Mouse (Mus musculus): ENCODE results near the gene Nlrp4f. TPM values are rescaled to one million over a fixed set of nuclear protein-coding genes. Genes with fewer than 3 reads are reported as not detected.

Nlrp4f gene
- total and polyA plus RNA-seq, 3 experiments = 0.04 TPM; not detected in 2

- Histone ChIP-seq H3K4me1 (ENCODE audit: control insufficient read depth in 1 of 2, insufficient read depth in 2 of 2, low read length in 2 of 2) (peaks cover 0 to 10% of the 10 kb centered on the region in 2 experiments; a peak in 2 of 4 replicates), H3K27ac (ENCODE audit: control insufficient read depth, low read depth, low read length) (peak overlapping the region; percentile 66), H3K9ac (ENCODE audit: control insufficient read depth, low read depth, low read length, poor library complexity, severe bottlenecking) (peak overlapping the region; percentile 86), H3K4me3 (ENCODE audit: control insufficient read depth in 1 of 2, insufficient read depth in 1 of 2, low read depth in 2 of 2, low read length in 2 of 2) (peak overlapping the region; percentile 82 to 87), H3K9me3 (replicated peaks; ENCODE audit: insufficient read depth, low read length) (no peaks in the 10 kb centered on the region), H3K79me2 (ENCODE audit: control insufficient read depth, insufficient read depth, low read length, poor library complexity) (peaks cover 32% of the 10 kb centered on the region), H3K36me3 (ENCODE audit: control insufficient read depth in 1 of 2, insufficient read depth in 2 of 2, low read length in 2 of 2) (peaks cover 0 to 2% of the 10 kb centered on the region in 2 experiments; a peak in 2 of 4 replicates), H3K27me3 (ENCODE audit: control insufficient read depth in 1 of 2, insufficient read depth in 2 of 2, low read length in 2 of 2) (no peaks in the 10 kb centered on the region)
- TF ChIP-seq RAD21 (IDR thresholded peaks at IDR 0.05; ENCODE audit: low read depth, low read length) (no peak), MAZ (IDR thresholded peaks at IDR 0.05; ENCODE audit: low read depth, low read length) (no peak)
- no peak for DNase-seq (ENCODE audit: low read depth, low spot score)
These were observed 36.0 kb upstream of the Nlrp4f start for GRCm38 (mm10) chr13:65241627-65242318.

- H3K27ac ChIP-seq (ENCODE audit: control insufficient read depth, low read depth, low read length) = peak overlapping the region; percentile 71
- H3K79me2 ChIP-seq (ENCODE audit: control insufficient read depth, insufficient read depth, low read length, poor library complexity) = peaks cover 32% of the 10 kb centered on the region
- H3K9ac ChIP-seq (ENCODE audit: control insufficient read depth, low read depth, low read length, poor library complexity, severe bottlenecking) = peak overlapping the region; percentile 86
- H3K36me3 ChIP-seq (ENCODE audit: control insufficient read depth in 1 of 2, insufficient read depth in 2 of 2, low read length in 2 of 2) = peaks cover 0 to 2% of the 10 kb centered on the region in 2 experiments; a peak in 2 of 4 replicates
- peak; percentile 96 for DNase-seq (ENCODE audit: low read depth, low spot score)
- no peaks in the 10 kb centered on the region for H3K27me3 ChIP-seq (ENCODE audit: control insufficient read depth in 1 of 2, insufficient read depth in 2 of 2, low read length in 2 of 2)
- peak overlapping the region; percentile 82 to 87 for H3K4me3 ChIP-seq (ENCODE audit: control insufficient read depth in 1 of 2, insufficient read depth in 1 of 2, low read depth in 2 of 2, low read length in 2 of 2)
- peaks cover 0 to 10% of the 10 kb centered on the region in 2 experiments; a peak in 2 of 4 replicates for H3K4me1 ChIP-seq (ENCODE audit: control insufficient read depth in 1 of 2, insufficient read depth in 2 of 2, low read length in 2 of 2)
- H3K9me3 ChIP-seq (replicated peaks; ENCODE audit: insufficient read depth, low read length) = no peaks in the 10 kb centered on the region
- TF ChIP-seq UBTF (IDR thresholded peaks at IDR 0.05; ENCODE audit: borderline replicate concordance, insufficient read depth, low read depth, low read length) = no peak
- TF ChIP-seq POLR2AphosphoS2 (IDR thresholded peaks at IDR 0.05; ENCODE audit: low read length) = no peak; the same call in none of the 2 replicates
- no peak for TF ChIP-seq POLR2AphosphoS5 (IDR thresholded peaks at IDR 0.05; ENCODE audit: borderline replicate concordance, low read depth, low read length)
- peak; percentile 80 for TF ChIP-seq MYB (IDR thresholded peaks at IDR 0.05; ENCODE audit: low read depth, low read length)
- TF ChIP-seq GATA1 (IDR thresholded peaks at IDR 0.05; ENCODE audit: low read depth, low read length) = peak; percentile 59
- TF ChIP-seq USF1 (IDR thresholded peaks at IDR 0.05; ENCODE audit: low read depth, low read length) = no peak
- no peak for TF ChIP-seq CHD2 (IDR thresholded peaks at IDR 0.05; ENCODE audit: low read length)
- peak; percentile 63; the same call in 1 of the 2 replicates for TF ChIP-seq KAT2A (conservative IDR thresholded peaks at IDR 0.05; ENCODE audit: low read depth, low read length)
- TF ChIP-seq RAD21 (IDR thresholded peaks at IDR 0.05; ENCODE audit: low read depth, low read length) = no peak
- TF ChIP-seq EP300 (IDR thresholded peaks at IDR 0.05; ENCODE audit: low read depth in 1 of 2, low read length in 2 of 2) = no peak
- no peak for TF ChIP-seq ZMIZ1 (IDR thresholded peaks at IDR 0.05; ENCODE audit: low read depth, low read length)
- no peak for TF ChIP-seq BHLHE40 (IDR thresholded peaks at IDR 0.05; ENCODE audit: borderline replicate concordance, low read depth, low read length)
- TF ChIP-seq CTCF (IDR thresholded peaks at IDR 0.05 in 2 of 3, conservative IDR thresholded peaks at IDR 0.05 in 1 of 3; ENCODE audit: control insufficient read depth in 1 of 3, insufficient read depth in 1 of 3, low read depth in 2 of 3, low read length in 3 of 3, poor library complexity in 1 of 3, severe bottlenecking in 1 of 3) = no peak
- TF ChIP-seq ZKSCAN1 (IDR thresholded peaks at IDR 0.05; ENCODE audit: low read depth, low read length) = no peak
- no peak for TF ChIP-seq MAZ (IDR thresholded peaks at IDR 0.05; ENCODE audit: low read depth, low read length)
- no peak for TF ChIP-seq TCF12 (IDR thresholded peaks at IDR 0.05; ENCODE audit: low read depth, low read length)
- no peak for TF ChIP-seq TBP (IDR thresholded peaks at IDR 0.05; ENCODE audit: low read depth, low read length)
- peak; percentile 77 for TF ChIP-seq E2F4 (IDR thresholded peaks at IDR 0.05; ENCODE audit: borderline replicate concordance, low read depth, low read length)
- TF ChIP-seq POLR2A (IDR thresholded peaks at IDR 0.05; ENCODE audit: control insufficient read depth in 1 of 2, insufficient read depth in 1 of 2, low read depth in 1 of 2, low read length in 2 of 2, poor library complexity in 1 of 2) = peak in 1 of 2 experiments; percentile 58; a peak in 2 of 4 replicates
- peak; percentile 99 for TF ChIP-seq SIN3A (IDR thresholded peaks at IDR 0.05; ENCODE audit: low read length)
- no peak for TF ChIP-seq CHD1 (IDR thresholded peaks at IDR 0.05; ENCODE audit: low read depth, low read length)
- no peak for TF ChIP-seq ZNF384 (IDR thresholded peaks at IDR 0.05; ENCODE audit: low read depth, low read length)
- TF ChIP-seq MAX (IDR thresholded peaks at IDR 0.05; ENCODE audit: low read length) = peak; percentile 87
- TF ChIP-seq ETS1 (IDR thresholded peaks at IDR 0.05; ENCODE audit: low read depth, low read length) = peak; percentile 60; the same call in 1 of the 2 replicates
- TF ChIP-seq SMC3 (IDR thresholded peaks at IDR 0.05; ENCODE audit: low read depth, low read length) = no peak
- TF ChIP-seq NELFE (IDR thresholded peaks at IDR 0.05; ENCODE audit: low read depth, low read length) = peak; percentile 51
- TF ChIP-seq GABPA (IDR thresholded peaks at IDR 0.05; ENCODE audit: low read depth, low read length) = no peak
- TF ChIP-seq MXI1 (IDR thresholded peaks at IDR 0.05; ENCODE audit: low read depth, low read length) = peak; percentile 98
- TF ChIP-seq MEF2A (IDR thresholded peaks at IDR 0.05; ENCODE audit: extremely low read depth, insufficient replicate concordance, low read depth, low read length, poor library complexity, severe bottlenecking) = no peak
- no peak for TF ChIP-seq TAL1 (IDR thresholded peaks at IDR 0.05; ENCODE audit: low read length)
These were observed 35.4 kb upstream of the Nlrp4f start for GRCm38 (mm10) chr13:65241099-65241626.

Data from MEL (cell line).